Mouse (Mus musculus): ENCODE results near the gene Il17rd. TPM values are rescaled to one million over a fixed set of nuclear protein-coding genes. Genes with fewer than 3 reads are reported as not detected.

Gene Il17rd
- polyA plus RNA-seq, 1 experiment, result 1.8 TPM

DNA sequence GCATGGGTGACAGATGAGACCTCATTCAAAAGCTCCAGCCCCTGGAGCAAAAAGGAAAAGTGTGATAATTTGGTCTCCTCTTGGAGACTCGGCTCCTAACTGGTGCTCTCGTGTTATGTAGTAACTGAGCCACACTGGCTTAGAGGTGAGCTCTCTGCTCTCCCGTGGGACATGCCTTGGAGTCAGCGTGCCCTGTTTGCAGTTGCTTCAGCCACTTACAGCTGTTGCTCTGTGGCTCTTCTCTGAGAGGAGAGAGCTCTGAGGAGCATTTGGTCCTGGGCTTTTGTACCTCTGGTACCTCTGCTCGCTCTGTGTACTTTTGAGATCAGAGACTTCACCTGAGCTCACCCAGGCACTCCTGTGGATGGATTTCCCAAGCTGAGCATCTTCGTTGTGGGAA is 116.3 kb downstream of the Il17rd start:
- H3K4me3 ChIP-seq (ENCODE audit: low read depth, low read length), result no peak overlapping the region
- no peak overlapping the region for H3K27ac ChIP-seq (ENCODE audit: insufficient read depth, low read depth, low read length)
- H3K36me3 ChIP-seq (ENCODE audit: control insufficient read depth, insufficient read depth, low read length), result no peaks in the 10 kb centered on the region
- 78% methylated on average over 6 of the region's 6 CpGs for WGBS
- H3K27me3 ChIP-seq (ENCODE audit: control insufficient read depth, insufficient read depth, low read length), result no peaks in the 10 kb centered on the region
- TF ChIP-seq POLR2A (IDR thresholded peaks at IDR 0.05; ENCODE audit: low read depth, low read length) (no peak), CTCF (IDR thresholded peaks at IDR 0.05; ENCODE audit: extremely low read depth, insufficient read length, insufficient replicate concordance, low read depth, low read length) (no peak)
- no peaks in the 10 kb centered on the region for H3K4me1 ChIP-seq (ENCODE audit: control insufficient read depth, insufficient read depth, insufficient read length, low read length)

DNA sequence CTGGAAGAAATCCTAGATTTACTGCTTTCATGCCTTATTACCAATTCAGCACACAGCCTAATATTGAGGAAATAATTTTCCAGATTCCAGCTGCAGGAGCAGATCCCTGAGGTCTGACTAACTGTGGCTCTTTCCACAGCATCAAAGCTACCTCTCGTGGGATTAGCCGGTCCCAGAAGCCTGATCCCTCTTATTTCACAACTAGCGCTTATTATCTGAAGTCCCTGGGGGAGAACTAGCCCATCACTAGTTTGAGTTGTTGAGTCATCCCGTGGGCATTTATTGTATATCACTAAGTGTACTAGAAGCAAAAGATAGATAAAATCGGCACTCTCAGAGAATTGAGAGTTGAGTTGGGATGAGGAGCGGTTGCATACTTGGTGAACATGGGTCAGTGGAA is 117.3 kb downstream of the Il17rd start:
- Histone ChIP-seq H3K4me3 (ENCODE audit: low read depth, low read length) (no peak overlapping the region), H3K27ac (ENCODE audit: insufficient read depth, low read depth, low read length) (no peak overlapping the region), H3K27me3 (ENCODE audit: control insufficient read depth, insufficient read depth, low read length) (no peaks in the 10 kb centered on the region), H3K4me1 (ENCODE audit: control insufficient read depth, insufficient read depth, insufficient read length, low read length) (no peaks in the 10 kb centered on the region), H3K36me3 (ENCODE audit: control insufficient read depth, insufficient read depth, low read length) (no peaks in the 10 kb centered on the region)
- no peak for TF ChIP-seq CTCF (IDR thresholded peaks at IDR 0.05; ENCODE audit: extremely low read depth, insufficient read length, insufficient replicate concordance, low read depth, low read length)
- TF ChIP-seq POLR2A (IDR thresholded peaks at IDR 0.05; ENCODE audit: low read depth, low read length), result no peak
- 85% methylated on average over 6 of the region's 6 CpGs for WGBS

Other genes starting within 250 kb of the Il17rd start
- not detected in 2 replicates for gene Asb14, start 144.4 kb upstream of the Il17rd start, polyA plus RNA-seq (2012; rRNA removed)
- 0.44 and 1.3 TPM in 2 replicates for gene Appl1, start 67.7 kb upstream of the Il17rd start, polyA plus RNA-seq (2012; rRNA removed)
- gene Hesx1, start 44.5 kb upstream of the Il17rd start, polyA plus RNA-seq (2012; rRNA removed), result not detected in 2 replicates
- gene Arhgef3, start 76.0 kb downstream of the Il17rd start, polyA plus RNA-seq (2012; rRNA removed), result 3.0 and 7.0 TPM in 2 replicates

Data from small intestine, adult 2 months (tissue).